In genomic region chr8:13705668-13706067, GRCm38 (mm10) we compare ENCODE assay signal across 8 mouse cellular contexts. TPM values are rescaled to one million over a fixed set of nuclear protein-coding genes. Genes with fewer than 3 reads are reported as not detected.
A peak's percentile ranks its signal among the peaks of the same experiment; 100 is the strongest.
DNase-seq lines count a peak whose midpoint lies in the region; ATAC-seq and TF ChIP-seq lines count a peak whose summit lies in the region.

TSS of gene Cfap97d2 (plus strand) at chr8:13705889.

- H3K9ac ChIP-seq in intestine, embryonic 14.5 days (ENCODE audit: low read length): no peak within 1 kb of the TSS
- H3K9ac ChIP-seq in intestine, postnatal 0 days (ENCODE audit: low read depth, low read length): no peak within 1 kb of the TSS
- no peak within 1 kb of the TSS for H3K9ac ChIP-seq in embryonic facial prominence, embryonic 11.5 days (replicated peaks; ENCODE audit: low read length)
- peak within 1 kb of the TSS; percentile 24; the same call in 1 of the 2 replicates for H3K9ac ChIP-seq in hindbrain, embryonic 11.5 days (ENCODE audit: low read depth, low read length)
- 0 out of 2 replicates have a peak within 1 kb of the TSS, but pooled peaks have one; percentile 33 for H3K9ac ChIP-seq in neural tube, embryonic 12.5 days

- TF ChIP-seq CTCF in intestine, postnatal 0 days (IDR thresholded peaks at IDR 0.05; ENCODE audit: low read depth): no peak

- H3K27me3 ChIP-seq in intestine, embryonic 14.5 days (replicated peaks; ENCODE audit: control insufficient read depth, insufficient read depth, low read length): no peaks in the 10 kb centered on the region
- no peaks in the 10 kb centered on the region for H3K27me3 ChIP-seq in intestine, postnatal 0 days (replicated peaks; ENCODE audit: control insufficient read depth, insufficient read depth, low read length)
- H3K27me3 ChIP-seq in embryonic facial prominence, embryonic 11.5 days (ENCODE audit: control insufficient read depth, insufficient read depth, low read length): no peaks in the 10 kb centered on the region
- H3K27me3 ChIP-seq in hindbrain, embryonic 11.5 days (ENCODE audit: control insufficient read depth, insufficient read depth, low read length): no peaks in the 10 kb centered on the region
- H3K27me3 ChIP-seq in neural tube, embryonic 12.5 days (replicated peaks): no peaks in the 10 kb centered on the region

- H3K9me3 ChIP-seq in intestine, embryonic 14.5 days (ENCODE audit: control insufficient read depth, low read length): no peaks in the 10 kb centered on the region
- no peaks in the 10 kb centered on the region for H3K9me3 ChIP-seq in intestine, postnatal 0 days (ENCODE audit: control insufficient read depth)
- no peaks in the 10 kb centered on the region for H3K9me3 ChIP-seq in embryonic facial prominence, embryonic 11.5 days (replicated peaks; ENCODE audit: control insufficient read depth, low read length)
- no peaks in the 10 kb centered on the region for H3K9me3 ChIP-seq in hindbrain, embryonic 11.5 days (ENCODE audit: control insufficient read depth, low read length)
- H3K9me3 ChIP-seq in neural tube, embryonic 12.5 days: 0 out of 2 replicates have a peak, but pooled peaks cover 8% of the 10 kb centered on the region

- 0 out of 2 replicates have a peak, but pooled peaks cover 11% of the 10 kb centered on the region for H3K4me1 ChIP-seq in intestine, embryonic 14.5 days (replicated peaks; ENCODE audit: control insufficient read depth, insufficient read depth, low read length)
- H3K4me1 ChIP-seq in intestine, postnatal 0 days (replicated peaks; ENCODE audit: control insufficient read depth, insufficient read depth, low read length): no peaks in the 10 kb centered on the region; the same call in 1 of the 2 replicates
- H3K4me1 ChIP-seq in embryonic facial prominence, embryonic 11.5 days (ENCODE audit: control insufficient read depth, insufficient read depth, low read length): no peaks in the 10 kb centered on the region; the same call in 1 of the 2 replicates
- no peaks in the 10 kb centered on the region for H3K4me1 ChIP-seq in hindbrain, embryonic 11.5 days (replicated peaks; ENCODE audit: control insufficient read depth, insufficient read depth, low read length)
- H3K4me1 ChIP-seq in neural tube, embryonic 12.5 days: peaks cover 8% of the 10 kb centered on the region

- H3K4me2 ChIP-seq in intestine, embryonic 14.5 days (ENCODE audit: low read length): 0 out of 2 replicates have a peak within 1 kb of the TSS, but pooled peaks have one; percentile 8
- H3K4me2 ChIP-seq in intestine, postnatal 0 days (replicated peaks; ENCODE audit: low read depth): no peak within 1 kb of the TSS
- no peak within 1 kb of the TSS for H3K4me2 ChIP-seq in embryonic facial prominence, embryonic 11.5 days (ENCODE audit: low read depth, low read length)
- H3K4me2 ChIP-seq in hindbrain, embryonic 11.5 days (replicated peaks; ENCODE audit: low read depth, low read length): peak within 1 kb of the TSS; percentile 24
- peak within 1 kb of the TSS; percentile 51 for H3K4me2 ChIP-seq in neural tube, embryonic 12.5 days (replicated peaks)

- H3K36me3 ChIP-seq in intestine, embryonic 14.5 days (ENCODE audit: control insufficient read depth, insufficient read depth, low read length): no peaks in the 10 kb centered on the region
- H3K36me3 ChIP-seq in intestine, postnatal 0 days (ENCODE audit: control insufficient read depth, insufficient read depth): no peaks in the 10 kb centered on the region
- H3K36me3 ChIP-seq in embryonic facial prominence, embryonic 11.5 days (replicated peaks; ENCODE audit: control insufficient read depth, insufficient read depth, low read depth, low read length): no peaks in the 10 kb centered on the region
- no peaks in the 10 kb centered on the region for H3K36me3 ChIP-seq in hindbrain, embryonic 11.5 days (ENCODE audit: control insufficient read depth, insufficient read depth, low read length)
- no peaks in the 10 kb centered on the region for H3K36me3 ChIP-seq in neural tube, embryonic 12.5 days

- 7% methylated on average over 5 of the region's 5 CpGs for WGBS in intestine, embryonic 14.5 days
- 26% methylated on average over 5 of the region's 5 CpGs for WGBS in intestine, postnatal 0 days
- WGBS in embryonic facial prominence, embryonic 11.5 days: 2% methylated on average over 5 of the region's 5 CpGs
- 3% methylated on average over 5 of the region's 5 CpGs for WGBS in hindbrain, embryonic 11.5 days
- 4% methylated on average over 5 of the region's 5 CpGs for WGBS in neural tube, embryonic 12.5 days

- H3K27ac ChIP-seq in intestine, embryonic 14.5 days (ENCODE audit: low read depth): no peak within 1 kb of the TSS
- no peak within 1 kb of the TSS for H3K27ac ChIP-seq in intestine, postnatal 0 days (ENCODE audit: low read depth, low read length)
- H3K27ac ChIP-seq in embryonic facial prominence, embryonic 11.5 days (replicated peaks; ENCODE audit: low read depth, low read length): no peak within 1 kb of the TSS
- H3K27ac ChIP-seq in hindbrain, embryonic 11.5 days (ENCODE audit: low read depth, low read length): peak within 1 kb of the TSS; percentile 67
- H3K27ac ChIP-seq in neural tube, embryonic 12.5 days: 0 out of 2 replicates have a peak within 1 kb of the TSS, but pooled peaks have one; percentile 38

- no peak within 1 kb of the TSS for H3K4me3 ChIP-seq in intestine, embryonic 14.5 days (ENCODE audit: low read depth, low read length)
- no peak within 1 kb of the TSS for H3K4me3 ChIP-seq in intestine, postnatal 0 days (ENCODE audit: low read depth, low read length)
- no peak within 1 kb of the TSS for H3K4me3 ChIP-seq in embryonic facial prominence, embryonic 11.5 days (ENCODE audit: low read depth, low read length)
- no peak within 1 kb of the TSS for H3K4me3 ChIP-seq in hindbrain, embryonic 11.5 days (ENCODE audit: low read depth, low read length)
- 0 out of 2 replicates have a peak within 1 kb of the TSS, but pooled peaks have one; percentile 9 for H3K4me3 ChIP-seq in neural tube, embryonic 12.5 days

- no peak for DNase-seq in intestine, embryonic 14.5 days (ENCODE audit: low spot score)
- peak; percentile 81 for DNase-seq in Muller cell, postnatal 12 days (ENCODE audit: inconsistent ontology term)
- DNase-seq in embryonic facial prominence, embryonic 11.5 days (ENCODE audit: low spot score): peak; percentile 86
- peak; percentile 92 for DNase-seq in hindbrain, embryonic 11.5 days (ENCODE audit: low spot score)
- peak; percentile 88 for DNase-seq in left cerebral cortex, postnatal 4 days
- DNase-seq in thymus, postnatal 36 days: peak; percentile 46 to 63

- peak; percentile 74 for ATAC-seq in intestine, embryonic 14.5 days (replicated peaks; ENCODE audit: low FRiP score, low TSS enrichment, low read depth)
- ATAC-seq in intestine, postnatal 0 days: no peak
- peak; percentile 94 for ATAC-seq in embryonic facial prominence, embryonic 11.5 days (replicated peaks; ENCODE audit: insufficient number of reproducible peaks, low FRiP score, low TSS enrichment, low read depth)
- ATAC-seq in hindbrain, embryonic 11.5 days (ENCODE audit: low FRiP score): peak; percentile 98
- ATAC-seq in neural tube, embryonic 12.5 days (ENCODE audit: low FRiP score, low read depth): peak; percentile 98

- intact Hi-C loops in left cerebral cortex, postnatal 4 days (cut with DNase I): no loop called here

RNA-seq across cellular contexts. Expression of gene Cfap97d2, which starts in this region (rescaled TPM):
- polyA plus RNA-seq in intestine, embryonic 14.5 days (2014; fragmentation: Nextera tagmentation; extraction: Ambion mirVana): 0.12 TPM in 1 of 2 replicates, not detected in the other
- polyA plus RNA-seq in intestine, postnatal 0 days (2015; fragmentation: Nextera tagmentation; extraction: Ambion mirVana): not detected in 2 replicates
- polyA plus RNA-seq in embryonic facial prominence, embryonic 11.5 days (2014; fragmentation: Nextera tagmentation; extraction: Ambion mirVana): 0.27 TPM in 1 of 2 replicates, not detected in the other
- polyA plus RNA-seq in hindbrain, embryonic 11.5 days (2014; fragmentation: Nextera tagmentation; extraction: Ambion mirVana): 0.85 and 1.0 TPM in 2 replicates
- total RNA-seq in left cerebral cortex, postnatal 4 days (2021): 1 to 10 TPM in 1 of 2 experiments, under 1 TPM in 1; 0.66 to 1.9 TPM
- 0.92 and 1.2 TPM in 2 replicates for polyA plus RNA-seq in neural tube, embryonic 12.5 days (2016; fragmentation: Nextera tagmentation; extraction: Ambion mirVana)

Comparison
In these comparisons a context has a peak if more than half of its experiments do, and no peak if none do; other contexts are left out.
1. Peak in ATAC-seq and H3K4me2 ChIP-seq in intestine, embryonic 14.5 days; RNA of the gene not detected or under 1 TPM.
2. Peak in DNase-seq and ATAC-seq in embryonic facial prominence, embryonic 11.5 days; RNA of the gene not detected or under 1 TPM.
3. H3K27ac ChIP-seq: peak in hindbrain, embryonic 11.5 days (single experiment) and neural tube, embryonic 12.5 days (single experiment); none in intestine, embryonic 14.5 days (single experiment), intestine, postnatal 0 days (single experiment) and embryonic facial prominence, embryonic 11.5 days (single experiment).
4. H3K4me2 ChIP-seq: peak in hindbrain, embryonic 11.5 days (single experiment) and neural tube, embryonic 12.5 days (single experiment); none in intestine, postnatal 0 days (single experiment) and embryonic facial prominence, embryonic 11.5 days (single experiment).
5. H3K9ac ChIP-seq: peak in hindbrain, embryonic 11.5 days (single experiment) and neural tube, embryonic 12.5 days (single experiment); none in intestine, embryonic 14.5 days (single experiment), intestine, postnatal 0 days (single experiment) and embryonic facial prominence, embryonic 11.5 days (single experiment).